Mouse (Mus musculus): Measurements from ENCODE around the gene Sgsm1. TPM values are rescaled to one million over a fixed set of nuclear protein-coding genes. Genes with fewer than 3 reads are reported as not detected.
A peak's percentile ranks its signal among the peaks of the same experiment; 100 is the strongest.

Sgsm1 gene
- polyA plus RNA-seq, 1 experiment from 2014 or later: 19.2 TPM

DNA sequence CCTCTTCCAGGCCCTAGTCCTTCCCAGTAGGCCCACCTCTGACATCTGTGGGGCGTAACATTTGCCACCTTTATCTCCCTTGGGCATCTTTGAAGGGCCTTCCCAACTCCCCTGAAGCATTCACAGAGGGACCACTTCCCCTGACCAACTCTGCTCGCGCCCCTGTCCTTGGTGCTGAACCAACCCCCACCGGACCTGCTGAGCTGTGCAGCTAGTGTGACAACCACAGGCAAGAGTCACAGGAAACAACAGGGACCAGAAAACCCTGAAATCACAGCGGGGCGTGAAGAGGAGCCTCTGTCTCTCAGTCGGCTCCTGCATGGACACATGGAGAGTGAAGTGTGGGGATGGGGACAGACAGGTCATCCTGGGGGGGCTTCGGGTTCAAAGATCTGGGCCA lies 18.4 kb downstream of the Sgsm1 start:
- Histone ChIP-seq H3K9me3 (ENCODE audit: control insufficient read depth, low read length) (no peaks in the 10 kb centered on the region), H3K27ac (ENCODE audit: low read length) (no peak overlapping the region), H3K4me1 (replicated peaks; ENCODE audit: control insufficient read depth, insufficient read depth, low read length) (peaks cover 13% of the 10 kb centered on the region; the same call in 1 of the 2 replicates), H3K4me3 (replicated peaks; ENCODE audit: low read length) (no peak overlapping the region), H3K9ac (replicated peaks; ENCODE audit: low read depth, low read length) (no peak overlapping the region), H3K4me2 (ENCODE audit: low read length) (no peak overlapping the region), H3K27me3 (replicated peaks; ENCODE audit: control insufficient read depth, insufficient read depth, low read length) (peaks cover 22% of the 10 kb centered on the region), H3K36me3 (ENCODE audit: control insufficient read depth, insufficient read depth) (no peaks in the 10 kb centered on the region)
- WGBS: 15% methylated on average over 8 of the region's 8 CpGs
- no peak for ATAC-seq

DNA sequence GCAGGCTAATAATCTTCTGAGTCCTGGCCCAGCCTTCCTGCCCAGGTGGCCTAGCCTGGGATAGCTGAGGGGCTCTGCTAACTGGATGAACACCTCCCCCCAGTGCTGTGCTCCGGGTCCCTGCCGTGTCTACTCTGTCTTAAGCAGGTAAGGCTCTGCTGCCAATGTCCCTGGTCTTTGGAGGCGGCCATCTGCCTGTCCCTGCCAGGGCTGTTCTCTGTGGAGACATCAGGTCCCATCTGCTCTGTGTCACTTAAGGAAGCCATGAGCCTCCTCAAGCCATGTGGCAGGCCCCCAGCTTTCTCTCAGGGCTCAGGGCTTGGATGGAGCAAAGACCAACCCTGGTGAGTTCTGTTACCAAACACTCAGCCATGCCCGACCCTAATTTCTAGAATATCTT lies 19.5 kb downstream of the Sgsm1 start:
- Histone ChIP-seq H3K4me2 (ENCODE audit: low read length) (no peak overlapping the region), H3K4me1 (replicated peaks; ENCODE audit: control insufficient read depth, insufficient read depth, low read length) (peaks cover 19% of the 10 kb centered on the region; the same call in 1 of the 2 replicates), H3K27me3 (replicated peaks; ENCODE audit: control insufficient read depth, insufficient read depth, low read length) (peaks cover 23% of the 10 kb centered on the region), H3K9me3 (ENCODE audit: control insufficient read depth, low read length) (no peaks in the 10 kb centered on the region), H3K27ac (ENCODE audit: low read length) (no peak overlapping the region), H3K9ac (replicated peaks; ENCODE audit: low read depth, low read length) (no peak overlapping the region), H3K36me3 (ENCODE audit: control insufficient read depth, insufficient read depth) (no peaks in the 10 kb centered on the region), H3K4me3 (replicated peaks; ENCODE audit: low read length) (no peak overlapping the region)
- ATAC-seq: no peak
- 69% methylated on average over 4 of the region's 4 CpGs for WGBS

DNA sequence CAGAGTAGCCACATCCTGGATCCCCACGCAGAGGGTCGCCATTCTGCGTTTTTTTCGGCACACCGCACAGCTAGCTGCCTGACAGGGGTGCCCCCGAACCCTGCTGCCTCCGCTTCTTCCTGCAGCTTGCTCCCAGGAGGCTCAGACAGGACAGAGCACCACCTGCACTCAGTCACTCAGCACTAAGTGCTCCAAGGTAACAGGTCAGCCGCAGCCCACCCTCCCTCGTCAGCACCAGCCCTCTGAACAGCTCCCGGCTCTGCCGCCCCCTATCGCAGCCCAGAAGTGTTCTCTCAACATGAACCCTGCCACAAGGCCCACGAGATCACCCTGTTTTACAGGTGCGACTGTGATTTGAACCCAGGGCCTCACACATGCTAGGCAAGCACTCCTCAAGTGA lies 20.4 kb downstream of the Sgsm1 start:
- Histone ChIP-seq H3K27ac (ENCODE audit: low read length) (no peak overlapping the region), H3K27me3 (replicated peaks; ENCODE audit: control insufficient read depth, insufficient read depth, low read length) (peaks cover 23% of the 10 kb centered on the region), H3K9ac (replicated peaks; ENCODE audit: low read depth, low read length) (no peak overlapping the region), H3K4me1 (replicated peaks; ENCODE audit: control insufficient read depth, insufficient read depth, low read length) (peaks cover 19% of the 10 kb centered on the region; the same call in 1 of the 2 replicates), H3K4me2 (ENCODE audit: low read length) (no peak overlapping the region), H3K9me3 (ENCODE audit: control insufficient read depth, low read length) (no peaks in the 10 kb centered on the region), H3K4me3 (replicated peaks; ENCODE audit: low read length) (no peak overlapping the region), H3K36me3 (ENCODE audit: control insufficient read depth, insufficient read depth) (peaks cover under 1% of the 10 kb centered on the region; the same call in 1 of the 2 replicates)
- 40% methylated on average over 14 of the region's 14 CpGs for WGBS
- no peak for ATAC-seq

DNA sequence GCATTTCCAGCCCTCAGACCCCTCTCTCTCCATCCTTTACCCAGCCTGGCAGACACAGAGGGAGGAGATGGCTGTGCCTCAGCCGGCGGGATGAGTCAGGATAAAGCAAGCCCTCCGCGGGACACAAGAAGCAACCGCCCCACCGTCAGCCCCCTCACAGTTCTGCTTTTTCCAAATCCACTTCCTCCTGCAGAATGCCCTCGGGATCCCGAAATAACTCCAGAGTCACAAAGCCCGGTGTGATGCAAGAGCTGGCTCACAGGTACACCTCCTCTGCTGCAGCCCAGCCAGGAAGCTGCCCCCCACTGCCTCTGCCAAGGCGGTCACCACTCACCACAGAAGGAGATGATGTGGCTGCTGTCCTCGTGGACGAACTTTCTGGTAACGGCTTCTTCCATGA lies 22.1 kb downstream of the Sgsm1 start:
- peaks cover 23% of the 10 kb centered on the region for H3K27me3 ChIP-seq (replicated peaks; ENCODE audit: control insufficient read depth, insufficient read depth, low read length)
- no peak overlapping the region for H3K4me2 ChIP-seq (ENCODE audit: low read length)

DNA sequence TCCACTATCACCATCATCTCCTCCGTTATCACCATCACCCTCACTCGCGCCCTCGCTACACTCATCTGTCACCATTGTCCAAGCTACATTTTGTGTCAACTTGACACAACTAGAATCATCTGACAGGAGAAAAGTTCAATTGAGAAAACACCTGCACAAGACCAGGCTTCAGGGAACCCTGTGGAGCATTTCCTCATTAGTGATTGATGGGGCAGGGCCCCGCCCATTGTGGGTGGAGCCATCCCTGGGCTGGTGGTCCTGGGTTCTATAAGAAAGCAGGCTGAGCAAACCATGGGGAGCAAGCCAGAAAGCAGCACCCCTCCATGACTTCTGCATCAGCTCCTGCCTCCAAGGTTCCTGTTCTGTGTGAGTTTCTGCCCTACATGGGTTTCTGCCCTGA lies 22.8 kb downstream of the Sgsm1 start:
- WGBS: 46% methylated on average over 5 of the region's 5 CpGs
- no peak overlapping the region for H3K4me2 ChIP-seq (ENCODE audit: low read length)
- ATAC-seq: no peak

More for the DNA sequence above, 22.1 kb downstream of the Sgsm1 start:
- H3K4me1 ChIP-seq (replicated peaks; ENCODE audit: control insufficient read depth, insufficient read depth, low read length): peaks cover 19% of the 10 kb centered on the region; the same call in 1 of the 2 replicates
- H3K9ac ChIP-seq (replicated peaks; ENCODE audit: low read depth, low read length): no peak overlapping the region
- no peak overlapping the region for H3K27ac ChIP-seq (ENCODE audit: low read length)
- no peaks in the 10 kb centered on the region for H3K9me3 ChIP-seq (ENCODE audit: control insufficient read depth, low read length)
- WGBS: 59% methylated on average over 13 of the region's 13 CpGs
- peaks cover 2% of the 10 kb centered on the region; the same call in 1 of the 2 replicates for H3K36me3 ChIP-seq (ENCODE audit: control insufficient read depth, insufficient read depth)
- no peak overlapping the region for H3K4me3 ChIP-seq (replicated peaks; ENCODE audit: low read length)
- ATAC-seq: no peak

DNA sequence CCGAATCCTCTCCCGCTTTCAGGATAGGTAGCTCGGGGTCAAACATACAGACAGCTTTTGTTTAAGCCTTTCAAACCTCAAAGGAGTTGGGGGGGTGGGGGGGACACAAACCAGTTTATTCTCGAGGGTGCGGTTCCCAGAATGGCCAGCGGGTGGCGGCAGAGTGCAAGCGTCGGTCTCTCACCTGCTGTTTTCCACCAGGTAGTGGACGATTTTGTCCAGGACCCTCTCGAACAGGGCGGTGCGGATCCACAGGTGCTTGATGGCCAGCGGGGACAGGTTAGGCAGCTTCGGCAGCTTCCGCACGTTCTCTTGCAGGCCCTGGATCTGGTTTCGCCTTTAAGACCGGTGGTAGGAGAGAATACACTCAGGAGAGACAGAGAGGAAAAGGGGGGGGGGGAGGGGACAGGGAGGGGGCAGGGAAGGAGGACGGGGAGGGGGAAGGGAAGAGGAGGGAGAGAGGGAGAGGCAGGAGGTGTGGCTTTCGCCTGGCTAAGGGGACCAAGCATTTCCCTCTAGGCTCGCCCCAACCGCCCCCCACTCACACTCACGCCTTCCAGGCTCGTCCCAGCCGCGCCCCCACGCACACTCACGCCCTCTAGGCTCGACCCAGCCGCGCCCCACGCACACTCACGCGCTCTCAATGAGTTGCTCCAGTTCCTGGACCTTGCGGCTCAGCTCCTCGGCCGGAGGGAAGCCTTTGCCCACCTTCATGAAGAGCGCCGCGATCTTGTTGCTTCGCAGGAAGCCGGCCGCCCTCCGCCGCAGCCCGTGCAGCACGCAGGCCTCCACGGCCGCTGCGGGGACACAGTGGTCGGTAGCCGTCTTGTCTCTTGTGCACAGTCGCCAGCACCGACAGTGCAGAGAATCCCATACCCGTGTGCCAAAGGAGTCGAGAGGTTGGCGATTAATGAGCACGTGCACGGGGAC lies 23.7 kb downstream of the Sgsm1 start:
- 3% methylated on average over 57 of the region's 60 CpGs for WGBS
- Histone ChIP-seq H3K4me3 (replicated peaks; ENCODE audit: low read length) (peak overlapping the region; percentile 26), H3K9me3 (ENCODE audit: control insufficient read depth, low read length) (no peaks in the 10 kb centered on the region), H3K4me1 (replicated peaks; ENCODE audit: control insufficient read depth, insufficient read depth, low read length) (peaks cover 8% of the 10 kb centered on the region; the same call in 1 of the 2 replicates), H3K27ac (ENCODE audit: low read length) (no peak overlapping the region), H3K9ac (replicated peaks; ENCODE audit: low read depth, low read length) (peak overlapping the region; percentile 36), H3K27me3 (replicated peaks; ENCODE audit: control insufficient read depth, insufficient read depth, low read length) (peaks cover 23% of the 10 kb centered on the region), H3K36me3 (ENCODE audit: control insufficient read depth, insufficient read depth) (peaks cover 2% of the 10 kb centered on the region; the same call in 1 of the 2 replicates), H3K4me2 (ENCODE audit: low read length) (peak overlapping the region; percentile 54)
- ATAC-seq: peak; percentile 34; the same call in 1 of the 2 replicates

More for the DNA sequence above, 22.8 kb downstream of the Sgsm1 start:
- no peaks in the 10 kb centered on the region for H3K9me3 ChIP-seq (ENCODE audit: control insufficient read depth, low read length)
- peaks cover 2% of the 10 kb centered on the region; the same call in 1 of the 2 replicates for H3K36me3 ChIP-seq (ENCODE audit: control insufficient read depth, insufficient read depth)
- H3K27me3 ChIP-seq (replicated peaks; ENCODE audit: control insufficient read depth, insufficient read depth, low read length): peaks cover 23% of the 10 kb centered on the region
- H3K27ac ChIP-seq (ENCODE audit: low read length): no peak overlapping the region
- H3K4me3 ChIP-seq (replicated peaks; ENCODE audit: low read length): no peak overlapping the region
- H3K9ac ChIP-seq (replicated peaks; ENCODE audit: low read depth, low read length): no peak overlapping the region
- peaks cover 13% of the 10 kb centered on the region; the same call in 1 of the 2 replicates for H3K4me1 ChIP-seq (replicated peaks; ENCODE audit: control insufficient read depth, insufficient read depth, low read length)

DNA sequence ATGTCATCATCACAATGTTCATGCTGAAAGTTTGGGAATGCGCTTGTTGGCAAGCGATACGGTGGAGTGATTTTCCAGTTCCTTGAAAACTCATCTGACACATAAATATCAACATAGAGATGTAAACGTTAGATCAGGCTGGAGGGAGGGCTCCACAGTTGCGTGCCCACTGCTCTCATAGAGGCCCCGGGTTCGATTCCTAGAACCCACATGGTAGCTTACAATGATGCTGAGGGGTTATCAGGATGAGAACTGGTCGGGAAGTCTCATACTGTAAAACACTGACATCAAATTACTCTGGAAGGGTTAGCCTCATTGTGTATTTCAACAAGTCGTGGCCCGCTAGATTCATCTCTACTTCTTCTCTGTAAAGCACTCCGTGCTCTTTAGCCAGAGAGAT lies 24.5 kb downstream of the Sgsm1 start:
- Histone ChIP-seq H3K9me3 (ENCODE audit: control insufficient read depth, low read length) (no peaks in the 10 kb centered on the region), H3K4me1 (replicated peaks; ENCODE audit: control insufficient read depth, insufficient read depth, low read length) (peaks cover 8% of the 10 kb centered on the region; the same call in 1 of the 2 replicates), H3K4me2 (ENCODE audit: low read length) (no peak overlapping the region), H3K27ac (ENCODE audit: low read length) (no peak overlapping the region), H3K36me3 (ENCODE audit: control insufficient read depth, insufficient read depth) (peaks cover 2% of the 10 kb centered on the region; the same call in 1 of the 2 replicates), H3K4me3 (replicated peaks; ENCODE audit: low read length) (no peak overlapping the region), H3K9ac (replicated peaks; ENCODE audit: low read depth, low read length) (no peak overlapping the region), H3K27me3 (replicated peaks; ENCODE audit: control insufficient read depth, insufficient read depth, low read length) (peaks cover 23% of the 10 kb centered on the region)
- 71% methylated on average over 11 of the region's 11 CpGs for WGBS
- ATAC-seq: no peak

DNA sequence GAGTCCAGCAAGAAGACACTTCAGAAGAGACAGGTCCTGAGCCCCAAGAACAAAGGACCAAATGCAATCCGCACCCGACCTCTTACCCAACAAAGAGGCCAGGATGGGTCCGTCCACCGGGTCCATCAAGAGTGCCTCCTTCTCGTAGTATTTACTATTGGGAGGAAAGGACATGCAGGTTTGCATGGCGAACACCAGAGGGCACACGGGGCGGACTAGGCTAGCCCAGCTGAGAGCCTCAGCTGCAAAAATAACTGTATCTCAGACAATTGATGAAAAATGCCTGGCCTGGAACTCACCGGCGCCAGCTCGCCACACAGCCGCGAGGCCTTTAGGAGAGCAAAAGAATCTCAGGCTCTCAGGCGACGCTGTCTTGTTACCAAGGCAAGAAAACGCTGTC lies 25.0 kb downstream of the Sgsm1 start:
- WGBS: 65% methylated on average over 16 of the region's 16 CpGs
- Histone ChIP-seq H3K27ac (ENCODE audit: low read length) (no peak overlapping the region), H3K4me3 (replicated peaks; ENCODE audit: low read length) (no peak overlapping the region), H3K9ac (replicated peaks; ENCODE audit: low read depth, low read length) (no peak overlapping the region), H3K36me3 (ENCODE audit: control insufficient read depth, insufficient read depth) (peaks cover 2% of the 10 kb centered on the region; the same call in 1 of the 2 replicates), H3K27me3 (replicated peaks; ENCODE audit: control insufficient read depth, insufficient read depth, low read length) (peaks cover 23% of the 10 kb centered on the region), H3K9me3 (ENCODE audit: control insufficient read depth, low read length) (no peaks in the 10 kb centered on the region), H3K4me2 (ENCODE audit: low read length) (no peak overlapping the region), H3K4me1 (replicated peaks; ENCODE audit: control insufficient read depth, insufficient read depth, low read length) (peaks cover 8% of the 10 kb centered on the region; the same call in 1 of the 2 replicates)
- no peak for ATAC-seq

DNA sequence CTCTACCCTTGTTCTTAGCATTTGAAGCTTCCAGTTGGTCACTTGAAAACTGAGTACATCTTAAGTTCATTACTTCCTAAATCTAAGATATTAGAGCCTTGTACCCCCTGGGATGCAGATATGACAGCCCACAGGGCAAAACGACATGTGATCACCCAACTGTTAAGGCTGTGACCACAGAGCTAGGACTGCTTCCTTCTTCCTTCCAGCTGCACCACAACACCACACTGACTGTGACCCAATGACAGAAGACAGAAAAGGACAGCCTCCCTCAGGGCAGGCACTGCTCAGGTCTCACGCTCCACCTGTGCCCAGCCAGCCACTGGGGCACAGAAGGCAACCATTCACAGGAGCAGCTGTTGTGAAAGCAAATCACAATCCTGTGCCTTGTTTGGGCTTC lies 26.9 kb downstream of the Sgsm1 start:
- no peak overlapping the region for H3K27ac ChIP-seq (ENCODE audit: low read length)
- whole genome bisulfite sequencing: 73% methylated on average over 2 of the region's 2 CpGs
- no peak overlapping the region for H3K4me2 ChIP-seq (ENCODE audit: low read length)
- no peak overlapping the region for H3K4me3 ChIP-seq (replicated peaks; ENCODE audit: low read length)
- H3K36me3 ChIP-seq (ENCODE audit: control insufficient read depth, insufficient read depth): peaks cover 2% of the 10 kb centered on the region; the same call in 1 of the 2 replicates
- peaks cover 8% of the 10 kb centered on the region; the same call in 1 of the 2 replicates for H3K4me1 ChIP-seq (replicated peaks; ENCODE audit: control insufficient read depth, insufficient read depth, low read length)
- no peaks in the 10 kb centered on the region for H3K9me3 ChIP-seq (ENCODE audit: control insufficient read depth, low read length)
- H3K9ac ChIP-seq (replicated peaks; ENCODE audit: low read depth, low read length): no peak overlapping the region
- no peak for ATAC-seq
- peaks cover 16% of the 10 kb centered on the region for H3K27me3 ChIP-seq (replicated peaks; ENCODE audit: control insufficient read depth, insufficient read depth, low read length)
